Mouse (Mus musculus): ENCODE data around the gene Fzd9.
A peak's percentile ranks its signal among the peaks of the same experiment; 100 is the strongest.
"Not testable (repeated sequence)": the region's sequence is repeated elsewhere in the genome, so short reads cannot be mapped to it uniquely, and the experiment has no call there.

Fzd9 gene

GRCm38 (mm10) chr5:135248956-135249676 is 1.9 kb downstream of the Fzd9 start:
- peak; percentile 56 for DNase-seq (ENCODE audit: low spot score)

GRCm38 (mm10) chr5:135247337-135247736 is 3.7 kb downstream of the Fzd9 start:
- no peak for DNase-seq (ENCODE audit: low spot score)

- DNase-seq (ENCODE audit: low spot score), result no peak
Measured at GRCm38 (mm10) chr5:135246531-135246930, 4.5 kb downstream of the Fzd9 start.

GRCm38 (mm10) chr5:135243166-135243565 is 7.9 kb downstream of the Fzd9 start:
- no peak for DNase-seq (ENCODE audit: low spot score)

- DNase-seq (ENCODE audit: low spot score), result no peak
Measured at GRCm38 (mm10) chr5:135242608-135243007, 8.4 kb downstream of the Fzd9 start.

GRCm38 (mm10) chr5:135242136-135242535 is 8.9 kb downstream of the Fzd9 start:
- DNase-seq (ENCODE audit: low spot score), result no peak

- DNase-seq (ENCODE audit: low spot score), result no peak
Measured at GRCm38 (mm10) chr5:135241474-135241873, 9.6 kb downstream of the Fzd9 start.

GRCm38 (mm10) chr5:135238832-135239231 is 12.2 kb downstream of the Fzd9 start:
- no peak for DNase-seq (ENCODE audit: low spot score)

- peak; percentile 84 for DNase-seq (ENCODE audit: low spot score)
Measured at GRCm38 (mm10) chr5:135236571-135236970, 14.5 kb downstream of the Fzd9 start.

- no peak for DNase-seq (ENCODE audit: low spot score)
Measured at GRCm38 (mm10) chr5:135233166-135233920, 17.7 kb downstream of the Fzd9 start.

GRCm38 (mm10) chr5:135230186-135230585 is 20.8 kb downstream of the Fzd9 start:
- no peak for DNase-seq (ENCODE audit: low spot score)

GRCm38 (mm10) chr5:135225879-135226278 is 25.2 kb downstream of the Fzd9 start:
- not testable (repeated sequence) for DNase-seq (ENCODE audit: low spot score)

GRCm38 (mm10) chr5:135224169-135224568 is 26.9 kb downstream of the Fzd9 start:
- DNase-seq (ENCODE audit: low spot score), result no peak

- DNase-seq (ENCODE audit: low spot score), result no peak
Measured at GRCm38 (mm10) chr5:135222066-135222465, 29.0 kb downstream of the Fzd9 start.

- no peak for DNase-seq (ENCODE audit: low spot score)
Measured at GRCm38 (mm10) chr5:135220941-135221340, 30.1 kb downstream of the Fzd9 start.

- peak; percentile 49 for DNase-seq (ENCODE audit: low spot score)
Measured at GRCm38 (mm10) chr5:135216871-135217270, 34.2 kb downstream of the Fzd9 start.

GRCm38 (mm10) chr5:135208197-135208596 is 42.8 kb downstream of the Fzd9 start:
- no peak for DNase-seq (ENCODE audit: low spot score)

- DNase-seq (ENCODE audit: low spot score), result no peak
Measured at GRCm38 (mm10) chr5:135202763-135203162, 48.3 kb downstream of the Fzd9 start.

Measured in testis, postnatal 10 days (tissue).